Mouse (Mus musculus): ENCODE measurements around the gene Map2k6. TPM values are rescaled to one million over a fixed set of nuclear protein-coding genes. Genes with fewer than 3 reads are reported as not detected.
A peak's percentile ranks its signal among the peaks of the same experiment; 100 is the strongest.

Gene Map2k6
- polyA plus RNA-seq, 2 experiments = 2.8 to 3.6 TPM

DNA sequence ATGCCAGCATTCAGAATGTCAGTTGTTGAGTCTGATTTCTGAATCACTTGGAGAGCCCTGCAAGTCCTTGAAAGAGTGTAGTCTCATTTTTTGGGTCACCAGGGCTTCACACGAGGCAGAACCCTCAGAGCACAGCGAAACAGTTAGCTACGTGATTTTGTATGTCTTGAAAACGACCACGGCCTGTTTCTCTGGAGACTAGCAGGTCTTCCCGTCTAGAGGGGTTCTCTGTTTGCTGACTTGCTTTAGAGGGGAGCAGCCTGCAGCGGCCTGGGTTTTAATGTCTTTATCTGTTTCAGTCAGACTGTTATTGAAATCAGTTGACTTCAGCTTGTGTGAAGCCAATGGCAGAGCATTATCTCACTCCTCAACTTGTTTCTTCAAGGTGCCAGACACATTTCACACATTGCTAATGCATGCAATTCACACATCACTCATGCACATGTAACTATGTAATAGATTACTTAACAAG, 58.6 kb downstream of the Map2k6 start:
- Histone ChIP-seq H3K4me2 (ENCODE audit: low read depth) (peak overlapping the region; percentile 47), H3K4me1 (replicated peaks; ENCODE audit: control insufficient read depth in 2 of 2, insufficient read depth in 2 of 2, low read length in 1 of 2) (peaks cover 49 to 63% of the 10 kb centered on the region in 2 experiments)
- 22% methylated on average over 7 of the region's 7 CpGs for WGBS (ENCODE audit: insufficient replicate concordance)

DNA sequence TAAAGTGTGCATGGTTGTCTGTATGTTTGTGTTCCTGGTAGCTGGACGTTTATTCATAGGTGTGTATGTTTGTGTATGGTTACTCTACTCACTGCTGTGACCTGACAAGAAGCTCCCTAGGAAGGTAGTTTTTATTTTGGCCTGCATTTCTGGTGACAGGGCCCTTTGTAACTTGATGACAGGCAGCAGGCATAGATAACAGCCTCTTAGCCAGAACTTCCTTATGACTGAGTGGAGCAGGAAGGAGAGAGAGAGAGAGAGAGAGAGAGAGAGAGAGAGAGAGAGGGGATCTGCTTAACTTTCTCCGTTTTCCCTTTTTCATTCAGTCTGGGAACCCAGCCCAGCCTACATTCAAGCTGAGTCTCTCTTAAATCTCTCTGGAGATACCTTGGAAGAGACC, 61.6 kb downstream of the Map2k6 start:
- TF ChIP-seq EP300 (IDR thresholded peaks at IDR 0.05; ENCODE audit: low read depth) = no peak
- TF ChIP-seq CTCF (IDR thresholded peaks at IDR 0.05; ENCODE audit: low read depth) = no peak
- Histone ChIP-seq H3K4me1 (replicated peaks; ENCODE audit: control insufficient read depth in 2 of 2, insufficient read depth in 2 of 2, low read length in 1 of 2) (peaks cover 70 to 84% of the 10 kb centered on the region in 2 experiments), H3K4me3 (ENCODE audit: insufficient read depth in 1 of 2, low read depth in 2 of 2, low read length in 2 of 2) (no peak overlapping the region), H3K27ac (peak overlapping the region; percentile 40), H3K27me3 (ENCODE audit: control insufficient read depth, insufficient read depth, low read length) (no peaks in the 10 kb centered on the region), H3K36me3 (replicated peaks; ENCODE audit: control insufficient read depth, insufficient read depth, low read depth) (no peaks in the 10 kb centered on the region), H3K4me2 (ENCODE audit: low read depth) (no peak overlapping the region), H3K9me3 (ENCODE audit: control insufficient read depth, low read length) (no peaks in the 10 kb centered on the region), H3K9ac (replicated peaks) (no peak overlapping the region)
- DNase-seq (ENCODE audit: low read depth in 3 of 3, low spot score in 3 of 3) (no peak), ATAC-seq (ENCODE audit: insufficient read depth) (no peak)
- 2% methylated on average over 2 of the region's 2 CpGs for WGBS (ENCODE audit: insufficient replicate concordance)

More for the DNA sequence above, 58.6 kb downstream of the Map2k6 start:
- Histone ChIP-seq H3K36me3 (replicated peaks; ENCODE audit: control insufficient read depth, insufficient read depth, low read depth) (no peaks in the 10 kb centered on the region), H3K27me3 (ENCODE audit: control insufficient read depth, insufficient read depth, low read length) (no peaks in the 10 kb centered on the region), H3K27ac (peak overlapping the region; percentile 79), H3K9ac (replicated peaks) (no peak overlapping the region), H3K4me3 (ENCODE audit: insufficient read depth in 1 of 2, low read depth in 2 of 2, low read length in 2 of 2) (no peak overlapping the region), H3K9me3 (ENCODE audit: control insufficient read depth, low read length) (no peaks in the 10 kb centered on the region)
- DNase-seq (ENCODE audit: low read depth in 3 of 3, low spot score in 3 of 3) (peak; percentile 48 to 55 (median 54)), ATAC-seq (ENCODE audit: insufficient read depth) (peak; percentile 84)
- TF ChIP-seq EP300 (IDR thresholded peaks at IDR 0.05; ENCODE audit: low read depth) = peak; percentile 95
- TF ChIP-seq CTCF (IDR thresholded peaks at IDR 0.05; ENCODE audit: low read depth) = no peak

DNA sequence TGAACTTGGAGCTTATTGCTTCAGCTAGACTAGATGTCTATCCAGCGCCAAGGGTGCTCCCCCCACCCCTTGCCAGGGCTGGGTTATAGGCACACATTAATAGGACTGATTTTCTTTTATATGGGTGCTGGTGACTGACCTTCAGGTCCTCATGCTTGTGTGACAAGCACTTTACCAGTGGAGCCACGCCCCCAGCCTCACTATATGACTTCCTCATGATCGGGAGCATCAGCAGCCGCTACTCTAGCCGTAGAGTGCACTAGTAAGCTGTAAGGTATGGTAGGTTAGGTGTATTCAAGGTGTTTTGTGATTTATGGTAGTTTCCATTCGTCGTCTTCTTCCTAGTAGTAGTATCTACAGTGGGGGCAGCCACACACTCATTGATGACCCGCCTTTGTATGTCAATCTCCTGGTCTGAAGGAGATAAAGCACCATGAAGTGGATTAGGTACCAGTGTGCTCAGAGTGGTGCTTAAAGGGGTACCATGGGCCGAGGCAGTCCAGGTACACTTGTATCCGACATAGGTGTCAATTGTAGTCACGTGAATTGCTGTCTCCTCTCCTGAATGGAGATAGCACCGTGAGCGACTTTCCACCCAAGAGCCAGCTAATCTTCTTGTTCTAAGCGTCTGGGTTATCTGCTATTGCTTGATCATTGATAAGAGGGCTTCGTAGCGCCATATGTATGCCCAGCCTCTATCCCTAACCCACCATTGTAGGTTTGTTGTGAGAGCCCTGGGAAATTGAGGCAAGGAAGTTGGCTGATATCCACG, 62.8 kb downstream of the Map2k6 start:
- no peak for ATAC-seq (ENCODE audit: insufficient read depth)
- Histone ChIP-seq H3K4me2 (ENCODE audit: low read depth) (no peak overlapping the region), H3K4me1 (replicated peaks; ENCODE audit: control insufficient read depth in 2 of 2, insufficient read depth in 2 of 2, low read length in 1 of 2) (peaks cover 69 to 77% of the 10 kb centered on the region in 2 experiments), H3K9me3 (ENCODE audit: control insufficient read depth, low read length) (no peaks in the 10 kb centered on the region), H3K27me3 (ENCODE audit: control insufficient read depth, insufficient read depth, low read length) (no peaks in the 10 kb centered on the region), H3K36me3 (replicated peaks; ENCODE audit: control insufficient read depth, insufficient read depth, low read depth) (no peaks in the 10 kb centered on the region), H3K4me3 (ENCODE audit: insufficient read depth in 1 of 2, low read depth in 2 of 2, low read length in 2 of 2) (no peak overlapping the region), H3K9ac (replicated peaks) (no peak overlapping the region), H3K27ac (peak overlapping the region; percentile 96)
- WGBS (ENCODE audit: insufficient replicate concordance) = 55% methylated on average over 17 of the region's 17 CpGs
- no peak for TF ChIP-seq EP300 (IDR thresholded peaks at IDR 0.05; ENCODE audit: low read depth)
- TF ChIP-seq CTCF (IDR thresholded peaks at IDR 0.05; ENCODE audit: low read depth) = no peak
- DNase-seq (ENCODE audit: low read depth in 3 of 3, low spot score in 3 of 3) = no peak

DNA sequence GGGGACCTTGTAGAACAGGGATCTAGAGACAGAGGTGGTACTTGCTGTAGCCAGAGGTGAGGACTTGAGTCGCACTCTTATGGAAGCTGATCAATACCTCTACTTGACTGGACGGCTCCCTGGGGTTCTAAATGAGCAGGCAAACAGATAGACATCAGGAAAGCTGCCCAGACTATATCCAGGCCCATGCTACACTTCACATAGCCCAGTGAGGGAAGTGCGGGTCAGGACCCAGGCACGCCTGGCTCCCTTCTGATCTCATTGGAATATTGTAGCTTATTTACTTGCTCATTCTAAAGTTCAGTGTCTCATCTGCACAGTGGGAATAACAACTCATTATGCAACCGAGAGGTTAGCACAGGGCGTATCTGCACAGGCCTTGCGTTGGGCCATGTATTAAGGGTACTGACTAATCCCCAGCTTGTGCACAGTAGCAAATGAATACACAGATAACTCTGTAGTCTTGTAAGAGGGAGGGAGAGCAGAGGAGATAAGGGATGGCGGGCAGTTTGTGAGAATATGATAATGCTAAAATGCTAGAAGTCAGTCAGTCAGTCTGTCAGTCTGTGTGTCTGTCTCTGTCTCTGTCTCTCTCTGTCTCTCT, 64.2 kb downstream of the Map2k6 start:
- peak overlapping the region; percentile 96 for H3K27ac ChIP-seq
- H3K36me3 ChIP-seq (replicated peaks; ENCODE audit: control insufficient read depth, insufficient read depth, low read depth) = no peaks in the 10 kb centered on the region
- WGBS (ENCODE audit: insufficient replicate concordance) = 9% methylated on average over 8 of the region's 8 CpGs
- no peaks in the 10 kb centered on the region for H3K9me3 ChIP-seq (ENCODE audit: control insufficient read depth, low read length)
- TF ChIP-seq CTCF (IDR thresholded peaks at IDR 0.05; ENCODE audit: low read depth) = no peak
- TF ChIP-seq EP300 (IDR thresholded peaks at IDR 0.05; ENCODE audit: low read depth) = peak; percentile 97
- ATAC-seq (ENCODE audit: insufficient read depth) (peak; percentile 96), DNase-seq (ENCODE audit: low read depth in 3 of 3, low spot score in 3 of 3) (peak; percentile 61 to 72 (median 62))
- H3K4me3 ChIP-seq (ENCODE audit: insufficient read depth in 1 of 2, low read depth in 2 of 2, low read length in 2 of 2) = peak overlapping the region; percentile 10 to 20; a peak in 1 of 4 replicates
- peaks cover 57 to 63% of the 10 kb centered on the region in 2 experiments for H3K4me1 ChIP-seq (replicated peaks; ENCODE audit: control insufficient read depth in 2 of 2, insufficient read depth in 2 of 2, low read length in 1 of 2)
- H3K9ac ChIP-seq (replicated peaks) = peak overlapping the region; percentile 62
- no peaks in the 10 kb centered on the region for H3K27me3 ChIP-seq (ENCODE audit: control insufficient read depth, insufficient read depth, low read length)
- H3K4me2 ChIP-seq (ENCODE audit: low read depth) = peak overlapping the region; percentile 69

DNA sequence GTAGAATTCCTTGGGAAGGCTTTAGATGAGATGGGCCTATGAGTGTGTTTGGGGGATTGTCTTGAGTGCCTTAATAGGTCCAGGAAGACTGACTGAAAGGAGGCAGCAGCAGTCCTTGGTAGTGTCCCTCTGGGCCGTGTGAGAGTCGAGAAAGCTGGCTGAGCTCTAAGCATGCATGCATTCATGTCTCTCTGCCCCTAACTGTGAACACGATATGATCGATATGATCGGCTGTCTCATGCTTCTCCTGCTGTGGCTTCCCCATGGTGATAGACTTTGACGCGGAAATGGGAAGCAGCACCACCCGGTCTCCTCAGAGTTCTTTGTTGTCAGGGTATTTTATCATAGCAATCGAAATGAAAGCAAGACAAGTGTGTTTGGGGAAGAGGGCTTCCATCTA, 64.9 kb downstream of the Map2k6 start:
- Histone ChIP-seq H3K9ac (replicated peaks) (peak overlapping the region; percentile 53), H3K36me3 (replicated peaks; ENCODE audit: control insufficient read depth, insufficient read depth, low read depth) (no peaks in the 10 kb centered on the region), H3K4me2 (ENCODE audit: low read depth) (peak overlapping the region; percentile 69), H3K4me1 (replicated peaks; ENCODE audit: control insufficient read depth in 2 of 2, insufficient read depth in 2 of 2, low read length in 1 of 2) (peaks cover 53 to 59% of the 10 kb centered on the region in 2 experiments), H3K9me3 (ENCODE audit: control insufficient read depth, low read length) (no peaks in the 10 kb centered on the region), H3K4me3 (ENCODE audit: insufficient read depth in 1 of 2, low read depth in 2 of 2, low read length in 2 of 2) (peak overlapping the region in 1 of 2 experiments; percentile 20; a peak in 1 of 4 replicates), H3K27ac (peak overlapping the region; percentile 96), H3K27me3 (ENCODE audit: control insufficient read depth, insufficient read depth, low read length) (no peaks in the 10 kb centered on the region)
- no peak for DNase-seq (ENCODE audit: low read depth in 3 of 3, low spot score in 3 of 3)
- no peak for TF ChIP-seq CTCF (IDR thresholded peaks at IDR 0.05; ENCODE audit: low read depth)
- no peak for TF ChIP-seq EP300 (IDR thresholded peaks at IDR 0.05; ENCODE audit: low read depth)
- WGBS (ENCODE audit: insufficient replicate concordance) = 10% methylated on average over 9 of the region's 9 CpGs
- ATAC-seq (ENCODE audit: insufficient read depth) = peak; percentile 66
